Mouse (Mus musculus): ENCODE measurements around the gene Ankrd27.

The Ankrd27 gene

GRCm38 (mm10) chr7:35636874-35637273 is 50.8 kb downstream of the Ankrd27 start:
- DNase-seq (ENCODE audit: low read depth, low spot score): no peak

GRCm38 (mm10) chr7:35640072-35640471 is 54.0 kb downstream of the Ankrd27 start:
- no peak for DNase-seq (ENCODE audit: low read depth, low spot score)

- DNase-seq (ENCODE audit: low read depth, low spot score): peak; percentile 55
These were observed 60.5 kb downstream of the Ankrd27 start for GRCm38 (mm10) chr7:35646317-35647081.

GRCm38 (mm10) chr7:35647101-35647698 is 61.2 kb downstream of the Ankrd27 start, which contains the start of gene Pdcd5:
Pdcd5 (minus strand) TSS chr7:35647521.
- DNase-seq (ENCODE audit: low read depth, low spot score): peak; percentile 98

GRCm38 (mm10) chr7:35648239-35649069 is 62.4 kb downstream of the Ankrd27 start:
- peak; percentile 46 for DNase-seq (ENCODE audit: low read depth, low spot score)

- DNase-seq (ENCODE audit: low read depth, low spot score): peak; percentile 89
These were observed 63.0 kb downstream of the Ankrd27 start for GRCm38 (mm10) chr7:35649071-35649470.

GRCm38 (mm10) chr7:35650716-35651410 is 64.8 kb downstream of the Ankrd27 start:
- DNase-seq (ENCODE audit: low read depth, low spot score): no peak

GRCm38 (mm10) chr7:35651583-35652270 is 65.7 kb downstream of the Ankrd27 start:
- DNase-seq (ENCODE audit: low read depth, low spot score): peak; percentile 78

GRCm38 (mm10) chr7:35657829-35658228 is 71.8 kb downstream of the Ankrd27 start:
- peak; percentile 68 for DNase-seq (ENCODE audit: low read depth, low spot score)

- DNase-seq (ENCODE audit: low read depth, low spot score): peak; percentile 77
These were observed 73.1 kb downstream of the Ankrd27 start for GRCm38 (mm10) chr7:35659173-35659572.

GRCm38 (mm10) chr7:35663790-35664376 is 77.8 kb downstream of the Ankrd27 start:
- no peak for DNase-seq (ENCODE audit: low read depth, low spot score)

GRCm38 (mm10) chr7:35668066-35669041 is 82.3 kb downstream of the Ankrd27 start:
- peak; percentile 82 for DNase-seq (ENCODE audit: low read depth, low spot score)

- peak; percentile 84 for DNase-seq (ENCODE audit: low read depth, low spot score)
These were observed 92.9 kb downstream of the Ankrd27 start for GRCm38 (mm10) chr7:35678976-35679375.

- peak; percentile 55 for DNase-seq (ENCODE audit: low read depth, low spot score)
These were observed 95.5 kb downstream of the Ankrd27 start for GRCm38 (mm10) chr7:35681559-35681958.

GRCm38 (mm10) chr7:35683409-35684122 is 97.5 kb downstream of the Ankrd27 start:
- no peak for DNase-seq (ENCODE audit: low read depth, low spot score)

GRCm38 (mm10) chr7:35686216-35686615 is 100.2 kb downstream of the Ankrd27 start:
- peak; percentile 25 for DNase-seq (ENCODE audit: low read depth, low spot score)

- DNase-seq (ENCODE audit: low read depth, low spot score): peak; percentile 84
These were observed 100.7 kb downstream of the Ankrd27 start for GRCm38 (mm10) chr7:35686756-35687155.

GRCm38 (mm10) chr7:35687229-35687628 is 101.2 kb downstream of the Ankrd27 start:
- DNase-seq (ENCODE audit: low read depth, low spot score): peak; percentile 77

GRCm38 (mm10) chr7:35688276-35688675 is 102.2 kb downstream of the Ankrd27 start:
- no peak for DNase-seq (ENCODE audit: low read depth, low spot score)
